Mouse (Mus musculus) c-Kit-positive CD71-positive TER-119-positive erythroid progenitor cells, embryonic 14.5 days (primary cell): ENCODE results near the gene Adgrl3.
"Not testable (repeated sequence)": the region's sequence is repeated elsewhere in the genome, so short reads cannot be mapped to it uniquely, and the experiment has no call there.

Experiments
- DNase-seq: peaks from one replicate; pipeline ENCODE4 v3.0.0-alpha.2; 2013; ENCODE audit warnings: low spot score

The Adgrl3 gene

DNA sequence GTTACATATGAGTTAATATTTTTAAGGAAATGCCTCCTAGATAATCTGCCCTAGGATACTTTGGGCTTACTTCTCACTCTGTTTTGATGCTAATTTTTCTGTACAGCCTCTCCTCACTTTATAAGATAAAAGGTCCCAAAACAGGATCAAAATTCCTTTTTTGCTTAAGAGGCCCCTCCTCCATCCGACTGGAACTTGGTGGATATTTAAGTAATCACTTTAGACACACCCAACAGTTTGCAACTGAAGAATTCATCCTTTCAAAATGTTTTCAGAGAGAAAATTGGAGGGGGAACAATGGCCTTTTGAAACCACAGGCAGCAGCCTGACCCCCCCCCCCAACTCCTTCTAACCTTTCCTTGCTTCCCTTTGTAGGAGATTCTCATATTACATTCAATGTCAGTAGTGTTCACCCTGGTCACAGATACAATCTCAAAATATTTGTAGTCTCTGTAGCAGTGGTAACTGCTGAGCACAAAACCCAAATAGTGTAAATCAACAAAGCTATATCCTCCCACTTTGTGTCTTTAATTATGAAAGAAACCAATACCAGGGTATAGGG is 385.7 kb downstream of the Adgrl3 start:
- no peak for DNase-seq

DNA sequence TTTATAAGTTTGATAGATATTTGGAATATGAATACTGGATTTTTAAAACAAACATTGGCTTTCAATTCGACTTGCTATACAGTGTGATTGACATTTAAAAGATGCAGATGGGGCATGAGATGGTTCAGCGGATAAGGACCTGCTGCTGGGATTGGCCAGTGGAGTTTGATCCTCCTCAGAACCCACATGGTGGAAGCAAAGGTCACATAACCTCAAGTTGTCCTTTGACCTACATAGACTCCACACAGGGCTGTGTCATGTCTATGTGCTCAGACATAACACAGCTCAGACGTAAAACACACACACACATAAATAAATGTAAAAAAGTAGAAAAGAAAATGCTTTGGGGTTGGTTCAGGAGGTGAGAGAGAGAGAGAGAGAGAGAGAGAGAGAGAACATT is 397.4 kb downstream of the Adgrl3 start:
- no peak for DNase-seq

DNA sequence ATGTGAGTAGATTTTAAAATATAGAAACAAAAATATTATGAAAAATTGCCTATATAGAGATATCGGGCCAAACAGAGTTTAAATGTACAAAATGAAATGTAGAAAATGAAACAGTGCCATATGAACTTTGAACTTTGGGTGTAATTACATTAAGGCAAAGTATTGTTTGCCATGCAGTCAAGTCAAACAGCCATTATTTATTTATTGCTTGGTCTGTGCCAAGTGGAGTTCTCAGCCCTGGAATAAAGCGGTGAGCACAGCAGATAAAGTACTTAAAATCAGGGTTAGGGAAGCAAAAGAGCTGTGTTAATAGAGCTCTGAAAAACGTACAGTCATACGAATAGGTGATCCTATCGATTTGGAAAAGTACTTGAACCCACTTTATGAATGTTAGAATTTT is 407.5 kb downstream of the Adgrl3 start:
- no peak for DNase-seq

DNA sequence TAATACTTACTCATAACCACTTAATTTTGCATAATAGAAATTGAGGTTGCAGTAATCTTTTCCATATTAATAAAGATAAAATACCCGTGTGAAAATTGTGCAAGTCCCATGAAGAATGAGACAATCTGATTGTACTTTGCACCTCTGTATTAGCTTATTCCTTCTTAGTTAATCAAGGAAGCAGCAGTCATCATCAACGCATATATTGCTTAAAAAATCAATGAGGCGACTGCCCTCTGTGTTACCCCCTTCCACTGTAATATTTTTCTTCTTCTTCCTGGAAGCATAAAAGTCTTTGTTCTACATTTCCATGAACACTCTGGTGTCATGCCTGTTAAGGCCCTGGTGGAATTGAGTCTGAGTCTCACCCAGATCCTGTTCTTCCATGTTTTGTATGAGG is 416.4 kb downstream of the Adgrl3 start:
- no peak for DNase-seq

DNA sequence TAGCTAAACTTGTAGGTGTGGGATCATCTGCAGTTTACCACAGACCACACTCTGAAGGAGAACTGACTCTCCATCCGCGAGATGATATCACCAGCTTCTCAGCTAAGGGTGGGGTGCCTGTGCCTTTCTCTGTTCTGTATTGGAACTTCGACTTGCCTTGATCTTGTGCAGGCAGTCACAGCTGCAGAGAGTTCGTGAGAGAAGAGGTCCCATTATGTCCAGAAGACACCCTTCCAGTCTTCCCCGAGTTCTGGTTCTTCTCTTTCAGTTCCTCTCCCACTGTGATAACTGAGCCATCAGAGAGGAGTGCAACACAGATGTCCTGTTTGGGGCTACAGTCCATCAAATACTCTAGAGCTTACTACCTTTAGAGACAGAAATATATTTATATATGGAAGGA is 422.2 kb downstream of the Adgrl3 start:
- DNase-seq: no peak

DNA sequence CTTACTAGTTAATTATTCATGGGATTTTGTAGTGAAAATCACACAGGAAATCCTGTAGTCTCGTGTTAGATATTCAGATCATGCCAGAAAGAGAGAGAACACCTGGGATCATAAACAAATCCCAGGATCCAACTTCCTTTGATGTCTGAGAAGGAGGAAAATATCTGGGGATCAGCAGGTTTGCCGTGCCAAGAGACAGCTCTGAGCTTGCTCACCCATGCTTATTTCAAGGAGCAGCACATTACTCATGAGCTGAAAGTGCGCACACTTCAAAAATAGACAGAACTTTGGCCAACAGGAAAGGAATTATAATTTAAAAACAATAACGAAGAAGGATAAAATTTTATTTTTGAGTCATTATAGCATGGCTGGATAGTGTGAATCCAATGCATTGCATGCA is 446.0 kb downstream of the Adgrl3 start:
- DNase-seq: no peak

DNA sequence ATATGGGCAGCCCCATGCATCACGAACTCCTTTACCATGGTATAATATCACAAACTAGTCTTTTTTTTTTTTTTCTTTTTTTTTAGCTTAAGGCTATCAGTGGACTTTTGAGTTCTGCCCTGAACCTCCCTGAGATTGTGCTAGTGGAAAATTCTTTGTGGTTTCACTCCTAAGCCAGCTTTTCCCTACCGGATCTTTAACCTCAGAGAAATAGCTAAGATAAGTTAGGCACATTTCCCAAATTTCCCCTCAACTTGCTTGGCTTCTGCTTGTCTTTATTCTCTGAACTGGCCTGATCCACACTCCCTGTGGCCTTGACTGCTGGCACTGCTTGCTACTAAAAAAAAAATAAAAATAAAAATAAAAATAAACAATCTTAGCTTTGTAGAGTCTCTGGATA is 454.7 kb downstream of the Adgrl3 start:
- DNase-seq: no peak

DNA sequence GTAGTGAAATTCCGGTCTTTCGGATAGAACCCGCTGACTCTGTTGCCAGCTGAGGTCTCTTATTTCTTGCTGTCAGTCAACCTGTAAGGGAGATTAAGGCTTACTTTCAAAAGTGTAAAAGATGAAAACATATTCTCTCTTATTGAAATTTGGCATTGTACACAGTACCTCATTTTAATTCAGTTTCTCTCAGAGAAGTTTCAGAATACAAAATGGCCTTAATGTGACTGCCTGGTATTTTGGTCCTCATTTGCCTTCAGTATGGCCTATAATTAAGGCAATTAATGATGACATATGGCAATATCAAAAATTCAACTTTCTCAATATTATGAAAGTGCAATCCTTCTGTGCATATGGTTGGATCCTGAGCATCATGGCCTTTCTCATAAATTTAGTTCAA is 455.5 kb downstream of the Adgrl3 start:
- DNase-seq: no peak

DNA sequence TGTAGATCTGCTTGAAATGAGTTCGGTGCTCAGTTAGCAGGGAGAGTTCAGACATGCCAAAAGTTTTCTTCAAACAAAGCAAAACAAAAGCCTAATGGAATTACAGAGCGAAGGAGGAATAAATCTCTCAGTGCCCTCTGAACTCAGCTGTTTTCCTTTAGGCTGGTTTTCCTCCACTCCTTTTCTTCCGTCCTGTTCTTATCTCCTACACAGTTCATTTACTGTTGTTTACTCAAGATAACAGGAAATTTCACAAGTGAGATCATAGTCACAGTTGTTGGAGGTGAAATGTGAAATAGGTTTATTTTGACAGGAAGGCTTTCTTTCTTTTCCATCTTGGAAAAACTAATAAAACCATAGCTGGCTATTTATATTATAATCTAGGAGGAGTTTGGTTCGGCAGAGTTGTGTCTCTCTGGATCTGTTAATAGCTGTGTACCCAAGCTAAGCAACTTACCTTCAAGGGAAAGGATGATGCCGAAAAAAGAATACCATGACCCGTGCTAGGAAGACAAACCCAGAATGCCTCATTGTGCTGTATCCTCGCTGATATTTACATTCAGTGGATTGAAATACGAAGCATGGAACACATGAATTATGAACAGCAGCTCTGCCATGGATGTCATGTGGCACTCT is 456.2 kb downstream of the Adgrl3 start:
- no peak for DNase-seq

DNA sequence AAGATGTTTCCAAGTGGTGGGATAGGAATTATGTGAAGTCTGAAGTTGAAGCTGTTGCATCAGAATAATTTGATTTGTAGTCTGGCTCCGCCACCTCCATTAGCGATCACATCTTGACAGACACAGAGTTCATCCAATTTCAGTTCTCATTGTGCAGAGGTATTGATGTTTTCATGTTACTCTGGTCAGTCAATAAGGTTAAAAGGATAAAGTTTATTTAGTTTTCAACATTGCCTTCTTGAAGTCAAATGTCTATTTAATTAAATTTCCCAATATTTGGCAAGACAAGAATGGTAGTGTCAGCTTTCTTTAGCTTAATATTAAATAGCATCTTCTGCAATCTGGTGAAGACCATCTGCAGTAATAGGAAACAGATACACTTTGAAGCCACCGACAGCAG is 461.0 kb downstream of the Adgrl3 start:
- DNase-seq: no peak

DNA sequence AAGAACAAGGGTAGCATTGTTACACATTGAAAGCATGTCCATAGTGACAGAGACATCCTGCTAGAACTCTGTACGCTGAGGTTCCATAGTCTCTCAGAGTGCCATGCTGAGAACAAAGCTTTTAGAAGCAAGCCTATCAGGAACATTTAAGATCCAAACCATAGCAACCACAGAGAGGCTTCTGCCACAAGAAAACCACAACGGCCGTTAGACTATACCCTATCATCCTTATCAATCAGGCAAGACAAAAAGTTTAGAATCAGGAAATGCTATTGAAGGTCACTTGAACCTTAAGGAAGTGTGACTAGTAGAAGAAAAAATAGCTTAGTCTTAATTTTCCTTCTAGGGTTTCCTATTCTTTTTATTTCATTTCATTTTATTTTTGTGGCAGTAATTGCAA is 464.0 kb downstream of the Adgrl3 start:
- no peak for DNase-seq

DNA sequence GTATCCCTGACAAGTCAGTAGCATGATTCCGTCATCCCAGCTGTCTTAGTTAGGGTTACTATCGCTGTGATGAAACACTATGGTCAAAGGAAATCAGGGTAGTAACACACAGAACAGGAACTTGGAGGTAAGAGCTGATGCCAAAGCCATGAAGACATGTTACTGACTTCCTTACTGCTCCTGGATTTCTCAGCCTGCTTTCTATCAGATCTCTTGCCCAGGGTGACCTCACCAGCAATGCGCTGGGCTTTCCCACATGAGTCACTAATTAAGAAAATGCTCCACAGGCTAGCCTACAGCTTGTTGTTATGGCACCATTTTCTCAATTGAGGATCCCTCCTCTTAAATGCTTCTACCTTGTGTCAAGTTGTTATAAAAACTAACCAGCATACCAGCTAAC is 481.1 kb downstream of the Adgrl3 start:
- DNase-seq: no peak

DNA sequence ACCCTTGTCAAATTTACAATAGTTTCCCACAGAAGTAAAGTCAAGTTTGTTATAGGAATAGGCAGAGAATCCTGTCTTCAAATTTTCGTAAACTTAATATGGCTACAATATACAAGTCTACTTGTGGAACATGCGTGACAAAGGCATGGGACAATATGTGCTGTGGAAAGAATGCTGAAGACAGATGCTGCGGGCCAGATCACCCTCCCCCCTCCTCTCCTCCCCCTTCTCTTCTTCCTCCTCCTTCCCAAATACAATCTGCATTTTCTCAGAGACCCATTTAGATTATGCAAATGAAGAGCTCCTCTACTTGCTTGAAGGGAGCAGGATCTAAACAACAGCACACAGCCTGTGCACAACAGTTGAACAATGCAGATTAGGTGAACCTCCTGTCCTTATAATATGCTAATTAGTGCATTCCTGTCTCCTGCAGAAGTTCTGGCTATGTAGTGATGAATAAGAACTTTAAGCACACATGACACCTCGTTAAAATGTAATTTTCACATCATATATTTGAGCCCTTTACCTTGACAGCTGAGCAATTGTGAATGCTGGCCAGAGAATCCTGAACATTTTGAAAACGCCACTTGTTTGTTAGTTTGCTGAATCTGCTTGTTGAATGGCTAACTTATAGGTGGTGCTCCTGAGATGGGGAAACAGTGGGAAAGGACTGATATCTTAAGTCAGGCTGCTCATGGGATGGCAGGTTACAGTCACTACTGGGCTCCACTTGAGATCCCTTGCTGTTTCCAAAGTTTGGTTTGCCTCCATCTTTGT is 499.0 kb downstream of the Adgrl3 start:
- no peak for DNase-seq

DNA sequence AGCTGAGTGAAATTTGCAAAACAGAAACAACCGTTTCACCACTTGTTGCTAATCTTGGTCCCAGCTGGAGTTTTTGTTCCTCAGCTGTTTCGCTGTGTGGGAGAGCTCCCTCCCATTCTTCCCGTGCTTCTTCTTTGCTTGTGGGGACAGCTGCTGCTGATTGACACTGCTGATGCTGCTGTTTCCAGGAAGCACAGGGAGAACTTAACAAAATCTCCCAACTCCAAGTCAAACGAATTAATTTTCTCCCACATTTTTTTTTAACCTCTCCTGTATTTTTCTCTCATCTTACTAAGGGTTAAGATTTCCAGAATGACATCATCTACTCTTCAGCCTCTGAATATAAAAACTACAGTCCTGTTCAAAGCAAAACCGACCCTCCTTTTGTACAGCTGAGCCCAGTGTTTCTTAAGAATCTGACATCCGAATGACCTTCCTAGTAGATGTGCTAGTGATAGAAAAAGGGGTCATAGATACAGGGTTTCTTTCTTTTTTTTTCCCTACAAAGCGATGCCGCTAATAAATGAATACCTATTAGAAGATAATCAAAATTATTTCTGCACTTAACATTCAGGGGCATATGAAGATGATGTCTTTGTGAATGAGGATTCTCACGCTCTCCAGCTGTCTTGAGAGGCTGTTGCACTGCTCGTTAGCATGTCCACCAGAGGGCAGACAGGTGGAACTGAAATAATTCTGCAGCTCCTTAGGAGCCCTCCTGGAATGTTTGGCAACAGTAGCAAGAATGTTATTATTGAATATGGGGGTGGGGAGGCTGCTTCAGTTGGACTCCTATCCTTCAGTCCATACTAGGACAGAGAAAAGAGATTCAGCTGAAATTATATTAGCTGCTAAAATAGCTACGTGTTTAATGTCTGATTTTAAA is 499.8 kb downstream of the Adgrl3 start:
- DNase-seq: no peak

DNA sequence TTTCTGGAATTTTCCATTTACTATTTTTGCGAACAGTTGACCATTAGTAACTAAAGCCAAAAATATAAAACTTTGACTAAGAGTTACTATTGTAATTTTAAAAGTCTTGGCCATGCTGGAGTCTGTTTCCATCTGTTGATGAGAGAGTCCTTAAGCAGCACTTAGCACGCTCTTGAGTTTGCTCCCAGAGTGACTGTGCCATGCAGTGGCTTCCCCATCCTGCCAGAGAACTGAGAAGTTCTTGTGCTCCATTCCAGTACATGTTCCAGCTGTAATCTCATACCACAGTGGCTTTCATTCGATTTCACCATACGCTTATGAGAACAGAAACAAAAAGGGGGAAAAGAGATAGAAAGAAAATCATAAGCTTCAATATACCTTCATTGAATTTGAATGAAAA is 502.8 kb downstream of the Adgrl3 start:
- DNase-seq: no peak

DNA sequence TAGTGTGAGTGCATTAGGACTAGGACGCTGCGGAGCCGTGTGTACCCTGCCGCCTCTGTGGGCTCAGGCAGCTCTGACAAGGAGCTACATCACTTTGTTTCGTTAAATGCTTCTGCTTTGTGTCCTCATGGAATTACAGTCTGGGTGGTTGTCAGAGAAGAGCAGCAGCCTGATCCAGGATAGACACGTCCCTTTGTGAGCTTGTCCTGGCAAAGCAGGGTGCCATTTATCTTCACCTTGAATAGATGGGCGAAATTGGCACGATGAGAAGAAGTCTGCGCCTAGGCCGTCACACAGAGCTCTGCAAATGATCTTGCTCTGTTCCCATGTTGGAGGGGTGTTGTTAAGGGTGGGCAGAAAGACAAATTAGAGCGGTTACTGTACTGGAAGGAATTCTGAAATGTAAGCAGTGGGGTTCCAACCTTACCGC is 504.6 kb downstream of the Adgrl3 start:
- no peak for DNase-seq

DNA sequence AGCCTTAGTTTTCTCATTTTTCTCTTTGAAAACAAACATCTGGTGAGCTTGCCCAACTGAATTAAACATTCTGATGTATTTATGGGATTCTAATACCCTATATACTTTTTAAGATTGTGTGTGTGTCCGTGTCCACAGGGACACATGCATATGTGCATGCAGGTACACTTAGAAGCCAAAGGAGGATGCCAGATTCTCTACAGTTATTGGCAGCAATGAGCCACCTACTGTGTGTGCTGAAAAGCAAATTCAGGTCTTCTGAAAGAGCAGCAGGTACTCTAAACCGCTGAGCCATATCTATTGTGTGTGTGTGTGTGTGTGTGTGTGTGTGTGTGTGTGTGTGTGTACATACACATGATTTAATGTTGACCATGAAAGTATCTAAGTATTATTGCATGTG is 505.4 kb downstream of the Adgrl3 start:
- DNase-seq: no peak

DNA sequence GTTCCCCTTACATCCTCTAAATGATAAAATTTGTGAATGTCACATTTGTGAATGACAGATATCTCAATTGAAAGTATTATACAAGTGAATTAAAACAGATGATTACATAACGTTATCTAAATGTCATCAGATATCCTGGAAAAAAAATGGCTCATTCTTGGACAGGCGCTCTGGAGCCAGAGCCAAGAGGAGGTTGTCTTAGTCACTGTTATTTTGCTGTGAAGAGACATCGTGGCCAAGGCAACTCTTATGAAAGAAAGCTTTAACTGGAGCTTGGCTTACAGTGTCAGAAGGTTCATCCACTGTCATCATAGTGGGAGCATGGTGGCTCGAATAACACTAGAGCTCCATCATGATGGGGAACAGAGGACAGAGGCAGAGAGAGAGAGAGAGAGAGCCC is 511.7 kb downstream of the Adgrl3 start:
- DNase-seq: no peak

DNA sequence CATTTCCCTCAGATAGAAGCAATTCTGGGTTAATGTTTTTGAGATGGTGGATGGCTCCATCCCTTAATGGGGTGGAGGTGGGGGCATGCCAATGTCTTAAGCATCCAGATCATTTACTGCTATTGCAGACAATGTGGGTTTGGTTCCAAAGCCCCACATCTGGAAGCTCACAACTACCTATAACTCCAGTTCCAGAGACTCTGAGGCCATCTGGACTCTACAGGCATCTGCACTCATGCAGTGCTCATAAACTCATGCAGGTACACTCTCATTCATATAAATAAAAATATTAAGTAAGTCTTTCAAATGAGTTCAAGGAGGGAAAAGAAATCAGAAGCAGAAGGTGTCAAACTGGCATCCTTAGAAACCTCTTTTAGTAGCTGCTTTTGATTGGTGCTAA is 530.3 kb downstream of the Adgrl3 start:
- DNase-seq: no peak

DNA sequence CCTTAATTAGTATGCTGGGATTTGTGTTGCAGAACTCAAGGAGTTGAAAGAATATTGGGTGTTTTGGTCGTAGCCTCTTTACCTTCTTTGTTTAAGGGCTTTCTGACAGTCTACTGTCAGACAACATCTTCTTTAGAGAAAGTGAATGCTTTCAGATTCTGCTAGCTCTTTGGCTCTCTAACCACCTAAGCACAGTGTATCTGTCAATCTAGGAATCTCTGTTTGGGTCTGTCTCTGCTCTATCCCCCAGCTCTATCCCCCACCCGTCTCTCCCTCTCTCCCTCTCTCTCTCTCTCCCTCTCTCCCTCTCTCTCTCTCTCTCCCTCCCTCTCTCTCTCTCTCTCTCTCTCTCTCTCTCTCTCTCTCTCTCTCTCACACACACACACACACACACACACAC is 535.2 kb downstream of the Adgrl3 start:
- DNase-seq: not testable (repeated sequence)

DNA sequence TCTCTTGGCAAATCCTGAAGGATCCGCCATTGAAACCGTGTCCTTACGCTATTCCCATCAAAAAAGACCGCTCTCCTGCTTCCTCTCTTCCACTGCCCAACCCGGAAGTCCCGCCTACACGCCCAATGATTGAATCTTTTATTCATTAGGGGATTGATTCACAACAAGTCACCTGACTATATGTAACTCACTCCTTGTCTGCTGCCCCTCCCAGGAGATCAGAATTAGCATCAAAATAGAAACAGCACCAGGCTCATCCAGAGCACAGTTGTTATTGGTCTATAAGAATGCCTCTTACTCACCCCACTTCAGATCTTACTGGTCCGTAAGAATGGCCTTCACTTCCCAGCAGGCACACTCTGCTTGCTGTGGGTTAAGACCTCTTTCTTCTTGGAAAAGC is 536.1 kb downstream of the Adgrl3 start:
- DNase-seq: no peak

DNA sequence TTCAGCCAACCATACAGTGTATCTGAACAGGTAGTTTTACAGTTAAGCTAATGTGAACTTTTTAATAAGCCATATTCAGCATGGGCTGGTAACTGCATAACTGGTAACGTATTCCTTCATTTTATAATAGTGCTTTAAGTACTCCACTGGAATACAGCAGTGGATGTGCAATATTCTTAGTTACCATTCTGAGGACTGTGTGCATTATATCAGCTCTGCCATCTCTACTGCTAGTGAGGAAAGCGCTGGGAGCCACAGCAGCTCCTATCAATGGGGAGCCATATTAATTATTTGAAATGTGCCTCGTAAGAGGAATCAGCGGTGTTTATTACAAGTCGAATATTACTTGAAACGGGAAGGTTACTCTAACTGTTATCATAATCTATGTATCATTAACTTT is 539.0 kb downstream of the Adgrl3 start:
- no peak for DNase-seq

DNA sequence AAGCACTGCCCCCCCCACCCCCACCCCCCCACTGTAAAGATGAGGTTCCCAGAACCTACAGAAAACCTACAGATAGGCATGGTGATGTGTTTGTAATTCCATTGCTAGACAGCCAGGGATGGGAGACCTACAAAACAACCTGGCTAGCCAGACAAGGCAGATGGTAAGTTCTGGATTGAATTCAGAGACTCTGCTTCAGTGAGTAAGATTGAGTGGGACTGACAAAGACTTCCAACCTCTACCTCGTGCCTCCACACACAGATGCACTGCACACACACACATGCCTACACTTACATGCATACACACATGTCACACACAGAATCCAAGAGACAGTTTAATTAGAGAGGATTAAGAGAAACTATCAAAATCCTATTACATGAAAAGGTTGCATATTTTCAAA is 544.4 kb downstream of the Adgrl3 start:
- no peak for DNase-seq
